ENCODE assay signal across 31 mouse cellular contexts in genomic region chr6:127740711-127741110, GRCm38 (mm10). TPM values are rescaled to one million over a fixed set of nuclear protein-coding genes. Genes with fewer than 3 reads are reported as not detected.
DNase-seq lines count a peak whose midpoint lies in the region; ATAC-seq lines count a peak whose summit lies in the region.
"Had no signal": no experiment of that assay in that cellular context is flagged by ENCODE, and none has a peak within 500 bp of the region (broad histone marks: within the 10 kb centered on the region; RNA-seq: fewer than 3 reads in every experiment).

No protein-coding gene starts in this region.

- 66% methylated on average over 9 of the region's 9 CpGs for WGBS in forebrain, embryonic 15.5 days
- 89% methylated on average over 9 of the region's 9 CpGs for WGBS in forebrain, embryonic 10.5 days
- 88% methylated on average over 9 of the region's 9 CpGs for WGBS in midbrain, embryonic 10.5 days
- 60% methylated on average over 9 of the region's 9 CpGs for WGBS in midbrain, embryonic 14.5 days
- 59% methylated on average over 9 of the region's 9 CpGs for WGBS in hindbrain, embryonic 13.5 days

- peaks cover 12% of the 10 kb centered on the region; the same call in 1 of the 2 replicates for H3K4me1 ChIP-seq in forebrain, embryonic 15.5 days
- H3K4me1 ChIP-seq in forebrain, embryonic 10.5 days: peaks cover 9% of the 10 kb centered on the region
- H3K4me1 ChIP-seq in midbrain, embryonic 10.5 days: peaks cover 34% of the 10 kb centered on the region
- H3K4me1 ChIP-seq in midbrain, embryonic 14.5 days (ENCODE audit: control insufficient read depth, insufficient read depth, low read length): peaks cover 31% of the 10 kb centered on the region
- H3K4me1 ChIP-seq in hindbrain, embryonic 13.5 days (replicated peaks): peaks cover 51% of the 10 kb centered on the region

- H3K4me2 ChIP-seq in forebrain, embryonic 15.5 days (replicated peaks): no peak overlapping the region
- no peak overlapping the region for H3K4me2 ChIP-seq in midbrain, embryonic 14.5 days (ENCODE audit: low read length)
- H3K4me2 ChIP-seq in hindbrain, embryonic 13.5 days: no peak overlapping the region
- H3K4me2 ChIP-seq: embryonic facial prominence, embryonic 15.5 days; heart, embryonic 15.5 days had no signal

- no peaks in the 10 kb centered on the region for H3K9me3 ChIP-seq in forebrain, embryonic 15.5 days
- no peaks in the 10 kb centered on the region for H3K9me3 ChIP-seq in forebrain, embryonic 10.5 days
- H3K9me3 ChIP-seq in midbrain, embryonic 10.5 days (replicated peaks): no peaks in the 10 kb centered on the region
- no peaks in the 10 kb centered on the region for H3K9me3 ChIP-seq in midbrain, embryonic 14.5 days (ENCODE audit: control insufficient read depth, low read length)
- no peaks in the 10 kb centered on the region for H3K9me3 ChIP-seq in hindbrain, embryonic 13.5 days
- H3K9me3 ChIP-seq: embryonic facial prominence, embryonic 10.5 days; embryonic facial prominence, embryonic 15.5 days; heart, embryonic 10.5 days; heart, embryonic 15.5 days had no signal

- no peak for DNase-seq in cerebellum, postnatal 4 days (ENCODE audit: low spot score in 2 of 2)
- no peak for DNase-seq in forebrain, embryonic 10.5 days (ENCODE audit: extremely low spot score, low spot score)
- DNase-seq in midbrain, embryonic 10.5 days (ENCODE audit: low spot score): no peak
- DNase-seq in midbrain, embryonic 14.5 days: no peak
- no peak for DNase-seq in B cell, adult 2 months
- DNase-seq: adrenal gland, adult 8-10 months; cerebellum, adult 9-11 months; gastrocnemius, postnatal 25 days; heart, adult 11 months; kidney, adult 8-10 months; kidney, postnatal 10 days; layer of hippocampus, postnatal 36 days; liver; lung, adult 2 months; lung, postnatal 10 days; right cerebral cortex, postnatal 4 days; thymus, adult 2 months; thymus, postnatal 36 days had no signal

- no peak overlapping the region for H3K4me3 ChIP-seq in forebrain, embryonic 15.5 days
- no peak overlapping the region for H3K4me3 ChIP-seq in forebrain, embryonic 10.5 days
- H3K4me3 ChIP-seq in midbrain, embryonic 10.5 days: no peak overlapping the region
- H3K4me3 ChIP-seq in midbrain, embryonic 14.5 days (replicated peaks; ENCODE audit: low read depth, low read length): no peak overlapping the region
- H3K4me3 ChIP-seq in hindbrain, embryonic 13.5 days: no peak overlapping the region
- H3K4me3 ChIP-seq: embryonic facial prominence, embryonic 10.5 days; embryonic facial prominence, embryonic 15.5 days; heart, embryonic 10.5 days; heart, embryonic 15.5 days had no signal

- no peaks in the 10 kb centered on the region for H3K36me3 ChIP-seq in forebrain, embryonic 15.5 days
- H3K36me3 ChIP-seq in forebrain, embryonic 10.5 days (replicated peaks): no peaks in the 10 kb centered on the region
- no peaks in the 10 kb centered on the region for H3K36me3 ChIP-seq in midbrain, embryonic 10.5 days
- H3K36me3 ChIP-seq in midbrain, embryonic 14.5 days (ENCODE audit: control insufficient read depth, insufficient read depth, low read length): no peaks in the 10 kb centered on the region
- no peaks in the 10 kb centered on the region for H3K36me3 ChIP-seq in hindbrain, embryonic 13.5 days
- H3K36me3 ChIP-seq: embryonic facial prominence, embryonic 10.5 days; embryonic facial prominence, embryonic 15.5 days; G1E; heart, embryonic 10.5 days; heart, embryonic 15.5 days had no signal

- H3K27ac ChIP-seq in forebrain, embryonic 15.5 days (replicated peaks): no peak overlapping the region
- no peak overlapping the region for H3K27ac ChIP-seq in forebrain, embryonic 10.5 days
- peak overlapping the region; percentile 30; the same call in 1 of the 2 replicates for H3K27ac ChIP-seq in midbrain, embryonic 10.5 days (replicated peaks)
- H3K27ac ChIP-seq in midbrain, embryonic 14.5 days (replicated peaks; ENCODE audit: low read depth, low read length): no peak overlapping the region
- H3K27ac ChIP-seq in hindbrain, embryonic 13.5 days: 0 out of 2 replicates have a peak overlapping the region, but pooled peaks have one; percentile 58
- H3K27ac ChIP-seq: embryonic facial prominence, embryonic 10.5 days; embryonic facial prominence, embryonic 15.5 days; heart, embryonic 10.5 days; heart, embryonic 15.5 days; liver, embryonic 14.5 days; macrophage; stomach, postnatal 0 days had no signal

- H3K9ac ChIP-seq in forebrain, embryonic 15.5 days (replicated peaks): no peak overlapping the region
- no peak overlapping the region for H3K9ac ChIP-seq in midbrain, embryonic 14.5 days (replicated peaks; ENCODE audit: low read length)
- no peak overlapping the region for H3K9ac ChIP-seq in hindbrain, embryonic 13.5 days
- H3K9ac ChIP-seq: embryonic facial prominence, embryonic 15.5 days; heart, embryonic 15.5 days; liver, embryonic 14.5 days had no signal

- 0 out of 2 replicates have a peak, but pooled peaks have one; percentile 20 for ATAC-seq in cerebellum, adult (ENCODE audit: insufficient number of reproducible peaks, low FRiP score, low TSS enrichment)
- 0 out of 2 replicates have a peak, but pooled peaks have one; percentile 30 for ATAC-seq in forebrain, embryonic 15.5 days (replicated peaks)
- ATAC-seq in midbrain, embryonic 14.5 days (ENCODE audit: low FRiP score, low TSS enrichment): no peak
- ATAC-seq in hindbrain, embryonic 13.5 days (ENCODE audit: low FRiP score): 0 out of 2 replicates have a peak, but pooled peaks have one; percentile 7
- ATAC-seq: intestine, embryonic 16.5 days had no signal

- no peaks in the 10 kb centered on the region for H3K27me3 ChIP-seq in forebrain, embryonic 15.5 days
- H3K27me3 ChIP-seq in forebrain, embryonic 10.5 days (ENCODE audit: poor library complexity, severe bottlenecking): no peaks in the 10 kb centered on the region
- no peaks in the 10 kb centered on the region; the same call in 1 of the 2 replicates for H3K27me3 ChIP-seq in midbrain, embryonic 10.5 days (ENCODE audit: low read depth, poor library complexity, severe bottlenecking)
- no peaks in the 10 kb centered on the region for H3K27me3 ChIP-seq in midbrain, embryonic 14.5 days (ENCODE audit: control insufficient read depth, insufficient read depth, low read length)
- no peaks in the 10 kb centered on the region for H3K27me3 ChIP-seq in hindbrain, embryonic 13.5 days
- H3K27me3 ChIP-seq: embryonic facial prominence, embryonic 15.5 days; heart, embryonic 15.5 days had no signal

RNA-seq across cellular contexts. Expression of gene Prmt8, which starts 28.6 kb away (rescaled TPM):
- polyA plus RNA-seq in forebrain, embryonic 15.5 days (2015; fragmentation: Nextera tagmentation; extraction: Ambion mirVana): 26.1 and 26.8 TPM in 2 replicates
- polyA plus RNA-seq in forebrain, embryonic 10.5 days (2016; fragmentation: Nextera tagmentation; extraction: Ambion mirVana): 5.0 and 5.2 TPM in 2 replicates
- 18.3 and 22.1 TPM in 2 replicates for polyA plus RNA-seq in midbrain, embryonic 10.5 days (2016; fragmentation: Nextera tagmentation; extraction: Ambion mirVana)
- polyA plus RNA-seq in midbrain, embryonic 14.5 days (2014; fragmentation: Nextera tagmentation; extraction: Ambion mirVana): 24.9 and 28.5 TPM in 2 replicates
- polyA plus RNA-seq in hindbrain, embryonic 13.5 days (2015; fragmentation: Nextera tagmentation; extraction: Ambion mirVana): 39.7 and 41.2 TPM in 2 replicates
- polyA plus RNA-seq: G1E; intestine, embryonic 16.5 days; macrophage; spleen, adult 2 months; thymus, adult 2 months had no signal

Comparison
In these comparisons a context has a peak if more than half of its experiments do, and no peak if none do; other contexts are left out.
1. H3K27ac ChIP-seq: peak in midbrain, embryonic 10.5 days (single experiment) and hindbrain, embryonic 13.5 days (single experiment); none in forebrain, embryonic 15.5 days (single experiment), forebrain, embryonic 10.5 days (single experiment) and midbrain, embryonic 14.5 days (single experiment).